Mouse (Mus musculus) hindbrain, postnatal 0 days (tissue): ENCODE measurements at regions not wholly inside any gene's neighbourhood (a gene's known extent, or its start where the extent isn't known, plus 50 kb on each side); places are given as distances from the start of the nearest gene placed in this dataset.
"Not testable (repeated sequence)": the region's sequence is repeated elsewhere in the genome, so short reads cannot be mapped to it uniquely, and the experiment has no call there.

Experiments
- ATAC-seq: fragments of 200-750 bp; cut with Nextera tagmentation; 2 replicates; pipeline ENCODE4 v1.8.0; 2017; ENCODE audit warnings: mild to moderate bottlenecking, moderate TSS enrichment, moderate library complexity
- DNase-seq: peaks from one replicate; pipeline ENCODE4 v3.0.0-alpha.2; 2015; ENCODE audit warnings: low spot score
- H3K27ac ChIP-seq: fragments of 300-500 bp; sonication (generic); 2 replicates; pipeline ENCODE4 v1.5.1; 2014; ENCODE audit warnings: mild to moderate bottlenecking
- H3K27me3 ChIP-seq: fragments of 300-500 bp; sonication (generic); 2 replicates; pipeline ENCODE4 v1.6.1; 2014; ENCODE audit warnings: low read length, mixed read lengths; ENCODE audit not compliant: insufficient read depth
- H3K36me3 ChIP-seq: fragments of 300-500 bp; sonication (generic); 2 replicates; pipeline ENCODE4 v1.6.1; 2014; ENCODE audit warnings: low read length, mixed read lengths; ENCODE audit not compliant: insufficient read depth
- H3K4me1 ChIP-seq: fragments of 300-500 bp; sonication (generic); 2 replicates; pipeline ENCODE4 v1.6.1; 2014; ENCODE audit warnings: antibody characterized with exemption, low read length, mixed read lengths; ENCODE audit not compliant: insufficient read depth
- H3K4me2 ChIP-seq: fragments of 300-500 bp; sonication (generic); 2 replicates; pipeline ENCODE4 v1.6.1; 2014; ENCODE audit warnings: low read depth, mild to moderate bottlenecking, low read length, moderate library complexity, mixed read lengths
- H3K4me3 ChIP-seq: fragments of 300-500 bp; sonication (generic); 2 replicates; pipeline ENCODE4 v1.5.1; 2014; ENCODE audit warnings: low read length
- H3K9ac ChIP-seq: fragments of 300-500 bp; sonication (generic); replicated peaks from 2 replicates; pipeline ENCODE4 v1.6.1; 2014; ENCODE audit warnings: mild to moderate bottlenecking, low read length, moderate library complexity, mixed read lengths
- H3K9me3 ChIP-seq: fragments of 300-500 bp; sonication (generic); 2 replicates; pipeline ENCODE4 v1.6.1; 2016; ENCODE audit warnings: low read length, mixed read lengths
- CTCF ChIP-seq: IDR thresholded peaks from 2 replicates; pipeline ENCODE4 v1.5.1; 2016; ENCODE audit warnings: antibody characterized with exemption, control low read depth, low read depth
- WGBS: fragments of 180-500 bp; shearing (Covaris S2); extraction: QIAGEN DNeasy Blood & Tissue Kit; methylation state at CpG from one replicate; pipeline ENCODE4 v1.1.7; 2014; 5-methylcytosine and 5-hydroxymethylcytosine counted together

GRCm38 (mm10) chr10:38364876-38365275, 456.7 kb downstream of the Rfpl4b start:
- no peaks in the 10 kb centered on the region for H3K36me3 ChIP-seq
- no peaks in the 10 kb centered on the region for H3K27me3 ChIP-seq
- ATAC-seq (no peak), DNase-seq (peak; percentile 7)
- H3K4me2 ChIP-seq = no peak overlapping the region
- no peaks in the 10 kb centered on the region for H3K4me1 ChIP-seq
- no peak overlapping the region for H3K27ac ChIP-seq
- no peaks in the 10 kb centered on the region for H3K9me3 ChIP-seq
- no peak for TF ChIP-seq CTCF
- no peak overlapping the region for H3K4me3 ChIP-seq
- H3K9ac ChIP-seq = no peak overlapping the region
- WGBS = 73% methylated on average over 4 of the region's 4 CpGs

GRCm38 (mm10) chr10:38357539-38358232, 463.9 kb downstream of the Rfpl4b start:
- H3K4me2 ChIP-seq = no peak overlapping the region
- ATAC-seq = peak; percentile 59

GRCm38 (mm10) chr10:38353973-38354372, 467.6 kb downstream of the Rfpl4b start:
- Histone ChIP-seq H3K4me1 (no peaks in the 10 kb centered on the region), H3K9me3 (no peaks in the 10 kb centered on the region), H3K4me2 (no peak overlapping the region), H3K27ac (peak overlapping the region; percentile 20; the same call in 1 of the 2 replicates), H3K36me3 (no peaks in the 10 kb centered on the region), H3K27me3 (no peaks in the 10 kb centered on the region), H3K4me3 (no peak overlapping the region), H3K9ac (no peak overlapping the region)
- TF ChIP-seq CTCF = no peak
- DNase-seq (peak; percentile 39), ATAC-seq (no peak)
- WGBS = 38% methylated on average over 2 of the region's 2 CpGs

More at GRCm38 (mm10) chr10:38357539-38358232, 463.9 kb downstream of the Rfpl4b start:
- peak; percentile 61 for DNase-seq
- no peaks in the 10 kb centered on the region for H3K9me3 ChIP-seq
- no peak overlapping the region for H3K4me3 ChIP-seq
- no peak for TF ChIP-seq CTCF
- no peak overlapping the region for H3K27ac ChIP-seq
- H3K36me3 ChIP-seq = no peaks in the 10 kb centered on the region
- no peak overlapping the region for H3K9ac ChIP-seq
- 61% methylated on average over 1 of the region's 1 CpGs for WGBS
- H3K4me1 ChIP-seq = no peaks in the 10 kb centered on the region
- no peaks in the 10 kb centered on the region for H3K27me3 ChIP-seq

- TF ChIP-seq CTCF = no peak
- H3K4me2 ChIP-seq = no peak overlapping the region
- no peaks in the 10 kb centered on the region for H3K9me3 ChIP-seq
- no peaks in the 10 kb centered on the region for H3K36me3 ChIP-seq
- no peak overlapping the region for H3K4me3 ChIP-seq
- no peak overlapping the region for H3K9ac ChIP-seq
- H3K4me1 ChIP-seq = no peaks in the 10 kb centered on the region
- H3K27ac ChIP-seq = no peak overlapping the region
- H3K27me3 ChIP-seq = no peaks in the 10 kb centered on the region
- WGBS = 47% methylated on average over 5 of the region's 5 CpGs
- ATAC-seq (no peak), DNase-seq (peak; percentile 65)
Observed at GRCm38 (mm10) chr10:38353526-38353925, 468.1 kb downstream of the Rfpl4b start.

GRCm38 (mm10) chr10:38347029-38347428, 474.6 kb downstream of the Rfpl4b start:
- DNase-seq, H3K4me3 ChIP-seq, H3K9me3 ChIP-seq, H3K27me3 ChIP-seq, ATAC-seq, H3K4me2 ChIP-seq, H3K36me3 ChIP-seq, H3K27ac ChIP-seq, H3K4me1 ChIP-seq, H3K9ac ChIP-seq: not testable (repeated sequence)
- WGBS = 66% methylated on average over 8 of the region's 8 CpGs

GRCm38 (mm10) chr10:38340406-38341175, 481.0 kb downstream of the Rfpl4b start:
- H3K27ac ChIP-seq = no peak overlapping the region
- no peaks in the 10 kb centered on the region for H3K27me3 ChIP-seq
- H3K9me3 ChIP-seq = no peaks in the 10 kb centered on the region
- H3K4me3 ChIP-seq = no peak overlapping the region
- DNase-seq (no peak), ATAC-seq (no peak)
- TF ChIP-seq CTCF = no peak
- no peaks in the 10 kb centered on the region for H3K4me1 ChIP-seq
- H3K9ac ChIP-seq = no peak overlapping the region
- H3K36me3 ChIP-seq = no peaks in the 10 kb centered on the region
- 81% methylated on average over 1 of the region's 1 CpGs for WGBS
- no peak overlapping the region for H3K4me2 ChIP-seq
